Mouse (Mus musculus): ENCODE data around the gene Spg7.
"Not testable (repeated sequence)": the region's sequence is repeated elsewhere in the genome, so short reads cannot be mapped to it uniquely, and the experiment has no call there.

Spg7 gene

GRCm38 (mm10) chr8:123062721-123063120 lies at the start of gene Spg7:
Gene Spg7, plus strand, starts transcription at chr8:123062942.
- no peak for DNase-seq (ENCODE audit: extremely low spot score)

DNA sequence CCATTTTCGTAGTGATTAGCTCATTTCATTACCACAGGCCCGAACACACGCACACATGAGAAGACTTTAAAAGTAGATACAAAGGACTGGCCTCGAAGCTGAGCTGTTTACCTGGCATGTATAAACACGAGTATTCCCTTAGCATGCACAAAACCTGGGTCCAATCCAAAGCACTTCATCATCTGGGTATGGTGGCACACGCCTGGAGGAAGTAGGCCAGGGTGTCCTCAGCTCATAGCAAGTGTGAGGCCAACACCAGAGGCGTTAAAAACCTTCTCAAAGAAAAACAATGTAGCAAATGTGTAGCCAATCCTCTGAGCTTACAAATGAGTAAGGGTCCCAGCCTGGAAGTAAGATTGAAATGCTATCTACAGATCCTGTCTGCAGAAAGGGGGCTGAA lies 48.3 kb upstream of the Spg7 start:
- DNase-seq (ENCODE audit: extremely low spot score) = no peak

DNA sequence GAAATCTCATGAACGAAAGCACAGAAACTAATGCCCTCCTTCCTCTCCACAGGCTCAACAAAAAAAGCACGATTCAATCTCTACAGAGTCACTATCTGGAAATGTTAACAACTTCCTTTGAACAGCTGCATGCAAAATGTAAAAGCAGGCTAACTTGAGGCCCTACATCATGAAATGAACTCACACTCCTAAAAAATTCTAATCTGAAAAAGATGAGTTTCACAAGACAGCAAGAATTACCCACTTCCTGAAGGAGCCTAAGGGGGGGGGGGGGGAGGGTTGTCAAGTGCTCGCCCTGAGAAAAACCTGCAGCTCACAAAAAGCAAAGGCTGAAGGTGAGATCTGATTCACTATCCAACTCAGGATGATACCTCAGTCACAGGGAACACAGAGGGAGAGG lies 47.7 kb upstream of the Spg7 start:
- no peak for DNase-seq (ENCODE audit: extremely low spot score)

- no peak for DNase-seq (ENCODE audit: extremely low spot score)
Measured at GRCm38 (mm10) chr8:123017143-123017542, 45.6 kb upstream of the Spg7 start.

GRCm38 (mm10) chr8:123018484-123019164 lies 44.1 kb upstream of the Spg7 start:
- DNase-seq (ENCODE audit: extremely low spot score) = no peak

GRCm38 (mm10) chr8:123020084-123020483 lies 42.7 kb upstream of the Spg7 start:
- no peak for DNase-seq (ENCODE audit: extremely low spot score)

GRCm38 (mm10) chr8:123020859-123021258 lies 41.9 kb upstream of the Spg7 start:
- no peak for DNase-seq (ENCODE audit: extremely low spot score)

- no peak for DNase-seq (ENCODE audit: extremely low spot score)
Measured at GRCm38 (mm10) chr8:123021259-123021658, 41.5 kb upstream of the Spg7 start.

DNA sequence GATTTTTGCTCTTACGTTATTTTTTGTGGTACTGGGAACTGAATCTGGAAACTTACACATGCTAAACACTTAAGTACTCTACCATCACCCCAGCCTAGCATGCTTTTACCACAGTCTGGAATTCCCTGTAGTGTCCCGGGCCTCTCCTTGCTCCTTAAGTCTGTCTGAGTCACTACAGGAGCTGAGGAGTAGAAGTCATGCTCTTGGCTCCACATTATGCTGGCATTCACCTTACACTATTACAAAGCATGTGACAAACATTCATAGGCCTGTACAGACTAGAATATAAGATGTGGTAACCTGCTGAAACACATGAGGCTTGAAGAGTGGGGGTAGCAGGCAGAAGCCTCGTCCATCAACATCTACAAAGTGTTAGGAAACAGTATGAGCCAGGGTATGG lies 40.0 kb upstream of the Spg7 start:
- no peak for DNase-seq (ENCODE audit: extremely low spot score)

- DNase-seq (ENCODE audit: extremely low spot score) = no peak
Measured at GRCm38 (mm10) chr8:123024226-123024625, 38.5 kb upstream of the Spg7 start.

DNA sequence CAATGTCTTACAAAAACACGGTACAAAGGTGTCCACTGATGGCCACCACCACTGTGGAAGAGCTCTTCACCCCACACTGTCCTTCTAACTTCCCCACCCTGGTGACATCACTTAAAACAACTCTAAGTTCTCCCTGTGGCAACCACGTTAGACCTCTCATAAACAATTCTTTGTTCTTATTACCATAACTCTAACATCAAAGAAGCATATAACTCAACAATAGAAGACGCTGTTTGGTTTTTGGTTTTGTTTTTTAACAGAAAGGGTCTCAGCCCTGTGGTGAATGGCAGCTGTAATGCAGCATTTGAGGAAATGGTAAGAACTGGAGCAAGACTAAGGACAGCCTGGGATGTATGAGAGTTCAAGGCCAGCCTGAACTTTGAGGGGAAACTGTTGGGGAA lies 36.8 kb upstream of the Spg7 start:
- DNase-seq (ENCODE audit: extremely low spot score) = no peak

GRCm38 (mm10) chr8:123027786-123028185 lies 35.0 kb upstream of the Spg7 start:
- no peak for DNase-seq (ENCODE audit: extremely low spot score)

DNA sequence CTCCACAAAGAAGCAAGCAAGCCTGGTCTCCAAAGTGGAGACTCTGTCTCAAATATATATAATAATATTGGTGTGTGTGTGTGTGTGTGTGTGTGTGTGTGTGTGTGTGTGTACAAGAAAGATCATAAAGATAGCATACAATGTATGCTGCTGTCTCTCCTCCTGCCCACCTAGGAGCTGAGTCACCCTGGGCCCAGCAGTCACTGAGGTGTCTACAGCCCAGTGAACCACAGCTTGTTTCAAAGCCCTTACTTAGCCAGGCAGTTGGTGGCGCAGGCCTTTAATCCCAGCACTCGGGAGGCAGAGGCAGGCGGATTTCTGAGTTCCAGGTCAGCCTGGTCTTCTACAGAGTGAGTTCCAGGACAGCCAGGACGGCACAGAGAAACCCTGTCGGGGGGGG lies 32.7 kb upstream of the Spg7 start:
- not testable (repeated sequence) for DNase-seq (ENCODE audit: extremely low spot score)

GRCm38 (mm10) chr8:123031321-123031978 lies 31.3 kb upstream of the Spg7 start:
- no peak for DNase-seq (ENCODE audit: extremely low spot score)

- DNase-seq (ENCODE audit: extremely low spot score) = no peak
Measured at GRCm38 (mm10) chr8:123032730-123033129, 30.0 kb upstream of the Spg7 start.

DNA sequence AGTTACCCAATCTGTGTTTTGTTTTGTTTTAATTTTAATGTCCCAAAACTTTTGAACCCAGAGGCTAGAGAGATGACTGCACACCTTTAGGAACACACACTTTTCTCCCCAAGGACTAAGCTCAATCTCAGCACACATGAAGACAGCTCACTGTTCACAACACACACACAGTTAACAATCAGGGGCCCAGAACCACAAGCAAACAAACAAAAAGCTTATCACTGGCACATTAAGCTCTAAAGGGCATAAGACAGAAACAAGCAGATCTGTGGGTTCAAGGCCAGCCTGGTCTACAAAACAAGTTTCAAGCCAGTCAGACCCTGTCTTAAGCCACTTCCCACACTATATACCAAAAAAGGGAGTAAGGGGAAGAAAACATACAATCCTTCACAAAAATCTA lies 29.3 kb upstream of the Spg7 start:
- DNase-seq (ENCODE audit: extremely low spot score) = no peak

- DNase-seq (ENCODE audit: extremely low spot score) = no peak
Measured at GRCm38 (mm10) chr8:123034171-123034570, 28.6 kb upstream of the Spg7 start.

DNA sequence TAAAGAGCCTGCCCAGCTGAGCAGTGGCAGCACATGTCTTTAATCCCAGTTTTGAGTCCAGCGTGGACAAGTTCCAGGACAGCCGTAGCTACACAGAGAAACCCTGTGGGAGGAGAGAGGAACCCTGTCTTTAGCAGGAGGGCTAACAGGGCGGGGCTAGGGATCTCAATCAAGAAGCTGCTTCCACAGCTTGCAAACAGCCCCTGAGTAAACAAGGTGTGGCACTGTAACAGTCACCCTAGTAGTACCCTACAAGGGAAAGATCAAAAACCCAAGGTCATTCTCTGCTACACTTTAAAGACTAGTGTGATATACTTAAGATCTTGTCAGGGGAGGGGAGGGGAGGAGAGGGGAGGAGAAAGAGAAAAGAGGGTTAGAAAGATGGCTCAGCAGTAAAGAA lies 25.8 kb upstream of the Spg7 start:
- no peak for DNase-seq (ENCODE audit: extremely low spot score)

- no peak for DNase-seq (ENCODE audit: extremely low spot score)
Measured at GRCm38 (mm10) chr8:123037487-123037886, 25.3 kb upstream of the Spg7 start.

DNA sequence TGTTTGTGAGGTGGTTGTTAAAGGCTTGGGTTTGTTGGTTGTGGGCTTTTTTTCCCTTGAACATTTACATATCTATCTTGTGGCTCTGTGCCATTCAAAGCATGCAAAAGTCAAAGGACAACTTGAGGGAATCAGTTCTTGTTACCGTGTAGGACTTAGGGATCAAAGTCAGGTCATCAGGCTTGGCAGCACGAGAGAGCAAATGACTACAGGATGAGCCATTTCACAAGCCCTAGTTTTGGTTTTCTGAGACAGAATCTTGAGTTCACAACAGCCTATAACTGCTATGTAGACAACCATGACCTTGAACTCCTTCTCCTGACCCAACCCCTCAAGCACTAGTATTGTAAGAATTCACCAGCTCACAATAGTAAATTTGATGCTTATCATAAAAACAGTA lies 24.4 kb upstream of the Spg7 start:
- no peak for DNase-seq (ENCODE audit: extremely low spot score)

DNA sequence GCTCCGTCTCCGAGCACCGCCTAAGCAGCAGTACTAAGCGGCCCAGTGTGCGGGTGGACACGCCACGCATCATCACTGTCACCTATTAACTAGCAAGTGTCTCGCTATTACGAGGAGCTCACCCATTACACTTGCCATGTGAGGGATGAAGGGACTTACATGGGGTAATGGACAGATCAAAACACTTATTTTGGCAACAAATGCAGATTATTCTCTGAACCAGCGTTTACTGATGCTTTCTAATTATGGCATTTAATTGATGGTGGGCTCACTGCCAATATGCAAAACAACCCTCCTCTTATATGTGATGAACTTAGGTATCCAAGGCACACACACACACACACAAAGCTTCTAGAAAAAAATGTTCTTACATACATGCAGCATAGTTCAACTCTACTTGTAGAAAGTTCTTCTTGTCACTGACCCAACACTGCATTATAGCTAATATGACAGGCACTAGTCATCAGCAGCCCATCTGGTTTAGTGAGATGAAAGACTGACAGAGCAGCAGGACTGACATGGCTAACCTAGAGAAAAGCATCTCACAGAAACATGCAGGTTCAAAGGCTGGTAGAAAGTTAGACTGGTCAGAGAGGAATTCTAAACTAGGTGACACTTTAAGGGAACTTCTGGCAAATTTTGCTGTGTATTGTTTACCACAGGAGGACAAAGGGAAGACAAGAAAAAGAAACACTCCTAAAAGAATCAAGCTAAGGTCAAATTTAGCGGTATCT lies 23.2 kb upstream of the Spg7 start:
- no peak for DNase-seq (ENCODE audit: extremely low spot score)

- DNase-seq (ENCODE audit: extremely low spot score) = peak; percentile 51
Measured at GRCm38 (mm10) chr8:123040110-123040650, 22.6 kb upstream of the Spg7 start.

All from embryo, embryonic 9.5 days (tissue).